ENCODE assay signal across 7 mouse cellular contexts in genomic region chr17:12416250-12416895, GRCm38 (mm10). TPM values are rescaled to one million over a fixed set of nuclear protein-coding genes. Genes with fewer than 3 reads are reported as not detected.
DNase-seq lines count a peak whose midpoint lies in the region; ATAC-seq and TF ChIP-seq lines count a peak whose summit lies in the region.

No protein-coding gene starts in this region.

- no peak overlapping the region for H3K27ac ChIP-seq in kidney, adult 2 months (ENCODE audit: insufficient read depth, low read depth, low read length)
- H3K27ac ChIP-seq in limb, embryonic 11.5 days (replicated peaks; ENCODE audit: low read depth, low read length): no peak overlapping the region
- no peak overlapping the region for H3K27ac ChIP-seq in midbrain, embryonic 16.5 days (ENCODE audit: low read length)

- no peak for TF ChIP-seq POLR2A in kidney, adult 2 months (IDR thresholded peaks at IDR 0.05; ENCODE audit: low read depth, low read length)

- no peaks in the 10 kb centered on the region for H3K27me3 ChIP-seq in kidney, adult 2 months (replicated peaks; ENCODE audit: control insufficient read depth, insufficient read depth, low read length)
- H3K27me3 ChIP-seq in limb, embryonic 11.5 days (ENCODE audit: control insufficient read depth, insufficient read depth, low read length): no peaks in the 10 kb centered on the region
- no peaks in the 10 kb centered on the region for H3K27me3 ChIP-seq in midbrain, embryonic 16.5 days (ENCODE audit: control insufficient read depth, insufficient read depth, low read depth, low read length)

- peaks cover 7% of the 10 kb centered on the region; the same call in 1 of the 2 replicates for H3K4me1 ChIP-seq in kidney, adult 2 months (ENCODE audit: control insufficient read depth, insufficient read depth, low read length)
- peaks cover 13% of the 10 kb centered on the region for H3K4me1 ChIP-seq in limb, embryonic 11.5 days (ENCODE audit: control insufficient read depth, insufficient read depth, low read length)
- H3K4me1 ChIP-seq in midbrain, embryonic 16.5 days (ENCODE audit: control insufficient read depth, insufficient read depth, low read length): no peaks in the 10 kb centered on the region

- TF ChIP-seq CTCF in kidney, adult 2 months (conservative IDR thresholded peaks at IDR 0.05; ENCODE audit: insufficient read depth, insufficient read length, low read depth, low read length): peak; percentile 77

- H3K9me3 ChIP-seq in limb, embryonic 11.5 days (ENCODE audit: control insufficient read depth, low read length): no peaks in the 10 kb centered on the region
- H3K9me3 ChIP-seq in midbrain, embryonic 16.5 days (replicated peaks; ENCODE audit: control insufficient read depth, low read length, poor library complexity, severe bottlenecking): no peaks in the 10 kb centered on the region

- DNase-seq in adrenal gland, adult 2 months: peak; percentile 66
- peak; percentile 89 for DNase-seq in embryo, embryonic 10.5 days (ENCODE audit: low spot score)
- DNase-seq in gastrocnemius, postnatal 25 days: peak; percentile 54
- peak; percentile 78 for DNase-seq in kidney, adult 2 months
- peak; percentile 91 for DNase-seq in limb, embryonic 11.5 days (ENCODE audit: low spot score)
- peak; percentile 50 to 82 for DNase-seq in spleen, postnatal 10 days (ENCODE audit: low spot score in 2 of 2)

- H3K36me3 ChIP-seq in kidney, adult 2 months (ENCODE audit: control insufficient read depth, insufficient read depth, low read length): no peaks in the 10 kb centered on the region
- no peaks in the 10 kb centered on the region for H3K36me3 ChIP-seq in limb, embryonic 11.5 days (ENCODE audit: control insufficient read depth, insufficient read depth, low read length)
- no peaks in the 10 kb centered on the region for H3K36me3 ChIP-seq in midbrain, embryonic 16.5 days (ENCODE audit: control insufficient read depth, insufficient read depth, low read length)

- H3K4me2 ChIP-seq in limb, embryonic 11.5 days (ENCODE audit: low read depth, severe bottlenecking): no peak overlapping the region
- H3K4me2 ChIP-seq in midbrain, embryonic 16.5 days (ENCODE audit: low read length): no peak overlapping the region

- H3K9ac ChIP-seq in limb, embryonic 11.5 days (ENCODE audit: low read length): no peak overlapping the region
- H3K9ac ChIP-seq in midbrain, embryonic 16.5 days (ENCODE audit: low read depth, low read length): no peak overlapping the region

- H3K4me3 ChIP-seq in kidney, adult 2 months (ENCODE audit: insufficient read depth, low read depth, low read length): no peak overlapping the region
- no peak overlapping the region for H3K4me3 ChIP-seq in limb, embryonic 11.5 days (ENCODE audit: low read depth, low read length)
- H3K4me3 ChIP-seq in midbrain, embryonic 16.5 days (ENCODE audit: low read depth, low read length): no peak overlapping the region

- 37% methylated on average over 6 of the region's 6 CpGs for WGBS in kidney, adult 2 months
- WGBS in limb, embryonic 11.5 days: 41% methylated on average over 6 of the region's 6 CpGs
- WGBS in midbrain, embryonic 16.5 days: 48% methylated on average over 6 of the region's 6 CpGs

- no peak for ATAC-seq in limb, embryonic 11.5 days (ENCODE audit: insufficient number of reproducible peaks, low FRiP score, low TSS enrichment, low read depth)
- peak; percentile 66 for ATAC-seq in midbrain, embryonic 16.5 days

RNA-seq across cellular contexts. Expression of gene Plg, which starts 38.0 kb away (rescaled TPM):
- 1 to 10 TPM in 1 of 2 experiments, under 1 TPM in 1; 0.14 to 5.4 TPM for total RNA-seq in adrenal gland, adult 2 months (2021)
- polyA plus RNA-seq in adrenal gland, adult 2 months (2012; rRNA removed): 0.03 and 0.33 TPM in 2 replicates
- not detected for total RNA-seq in gastrocnemius, postnatal 25 days (2021)
- polyA plus RNA-seq in kidney, adult 2 months (2012; rRNA removed): 0.03 and 0.07 TPM in 2 replicates
- 0.15 TPM in 1 of 2 replicates, not detected in the other for polyA plus RNA-seq in limb, embryonic 11.5 days (2014; fragmentation: Nextera tagmentation; extraction: Ambion mirVana)
- polyA plus RNA-seq in midbrain, embryonic 16.5 days (2015; fragmentation: Nextera tagmentation; extraction: Ambion mirVana): 0.09 TPM in 1 of 2 replicates, not detected in the other
